Mouse (Mus musculus) G1E (cell line): Measurements from ENCODE around the gene Casc1.

Source experiments
- CTCF ChIP-seq: IDR thresholded peaks from 2 replicates; pipeline ENCODE4 v1.5.1; 2012; ENCODE audit warnings: low read depth, low read length, inconsistent platforms, mixed read lengths
- GATA1 ChIP-seq: IDR thresholded peaks from 2 replicates; pipeline ENCODE4 v1.6.1; 2012; ENCODE audit warnings: borderline replicate concordance, low read length, inconsistent platforms, mixed read lengths
- GATA2 ChIP-seq: IDR thresholded peaks from 2 replicates; pipeline ENCODE4 v1.6.1; 2012; ENCODE audit warnings: low read depth, low read length, inconsistent platforms, borderline replicate concordance
- POLR2AphosphoS5 ChIP-seq: IDR thresholded peaks from 2 replicates; pipeline ENCODE4 v1.6.1; 2012; ENCODE audit warnings: low read depth, low read length, inconsistent platforms; ENCODE audit not compliant: insufficient replicate concordance
- TAL1 ChIP-seq: conservative IDR thresholded peaks from 2 replicates; pipeline ENCODE4 v1.6.1; 2012; ENCODE audit warnings: low read depth, low read length, inconsistent platforms, mixed read lengths

- TF ChIP-seq CTCF = no peak
- TF ChIP-seq POLR2AphosphoS5 = no peak
- TF ChIP-seq TAL1 = no peak
- no peak for TF ChIP-seq GATA1
- no peak for TF ChIP-seq GATA2
Measured at GRCm38 (mm10) chr6:145135804-145136203, 75.0 kb downstream of the Casc1 start.
